Mouse (Mus musculus): Measurements from ENCODE around the gene Piezo1. TPM values are rescaled to one million over a fixed set of nuclear protein-coding genes. Genes with fewer than 3 reads are reported as not detected.

The Piezo1 gene
- polyA plus RNA-seq, 1 experiment: 192 TPM

DNA sequence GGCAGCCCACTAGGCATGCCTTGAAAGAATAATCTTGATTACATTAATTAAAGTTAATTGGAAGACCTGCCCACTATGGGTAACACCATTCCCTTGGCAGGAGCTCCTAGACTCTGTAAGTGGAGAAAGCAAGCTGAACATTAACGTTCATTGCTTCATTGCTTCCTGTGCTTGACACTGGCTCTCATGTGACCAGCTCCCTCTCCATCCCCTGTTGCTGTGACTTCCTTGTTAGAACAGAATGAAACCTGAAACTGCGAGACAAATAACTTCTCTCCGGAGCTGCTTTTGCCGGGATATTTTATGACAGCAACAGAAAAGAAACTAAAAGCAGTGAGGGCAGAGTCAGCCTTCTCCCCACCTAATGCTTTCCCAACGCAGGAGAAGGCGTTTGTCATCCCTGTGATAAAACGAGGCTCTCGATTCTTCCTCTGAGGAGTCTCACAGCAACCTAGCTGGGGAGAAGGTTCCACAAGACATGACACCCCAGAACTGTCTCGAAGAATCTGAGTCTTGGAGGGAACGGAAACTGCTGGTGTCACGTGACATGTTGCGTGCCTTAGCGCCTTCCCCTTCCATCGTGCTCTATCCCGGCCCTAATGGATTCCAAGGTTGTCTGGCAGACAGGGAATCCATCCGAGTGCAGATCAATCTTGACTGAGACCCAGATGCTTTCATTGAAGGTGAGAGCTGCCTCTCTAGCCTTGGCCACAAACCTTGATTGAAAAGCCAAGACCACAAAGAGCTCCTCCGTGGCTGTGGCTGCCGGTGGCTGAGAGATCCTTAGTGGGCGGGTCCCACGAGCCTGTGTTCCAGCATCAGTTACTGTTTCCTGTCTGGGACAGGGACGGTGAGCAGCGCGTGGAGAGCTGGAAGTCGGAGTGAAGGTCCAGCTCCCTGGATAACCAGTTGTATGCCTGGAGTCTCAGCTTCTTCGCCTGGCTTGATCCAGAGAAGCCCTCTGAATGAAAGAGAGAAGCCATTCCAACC is 13.5 kb upstream of the Piezo1 start:
- WGBS: 70% methylated on average over 25 of the region's 25 CpGs

DNA sequence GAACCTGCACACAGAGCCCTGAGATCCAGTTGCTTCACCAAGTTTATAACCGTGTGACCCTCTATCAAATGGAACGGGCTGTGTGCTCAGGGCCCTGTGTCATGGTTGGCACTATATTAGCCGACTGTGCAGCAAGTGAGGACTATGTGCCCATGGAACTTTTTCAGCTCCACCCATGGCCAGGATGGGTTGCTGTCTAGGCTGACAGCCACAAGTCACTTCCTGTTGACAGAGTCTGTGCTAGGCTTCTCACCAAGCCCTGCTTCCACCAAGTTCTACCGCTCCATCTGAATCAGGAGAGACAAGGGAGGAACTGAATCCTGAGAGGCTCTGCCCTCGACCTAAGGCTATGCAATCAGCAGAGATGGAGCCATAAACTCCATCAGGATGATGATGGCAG is 10.1 kb upstream of the Piezo1 start:
- no peak for TF ChIP-seq POLR2A (IDR thresholded peaks at IDR 0.05; ENCODE audit: borderline replicate concordance, extremely low read depth, low read depth, low read length)
- TF ChIP-seq CTCF (IDR thresholded peaks at IDR 0.05; ENCODE audit: insufficient read depth, low read length): no peak
- peaks cover 5% of the 10 kb centered on the region for H3K4me1 ChIP-seq (ENCODE audit: control insufficient read depth, insufficient read depth, low read length)
- 41% methylated on average over 5 of the region's 5 CpGs for WGBS
- no peak overlapping the region for H3K4me3 ChIP-seq (replicated peaks; ENCODE audit: extremely low read depth, low read depth, low read length)
- no peak for DNase-seq

More for the DNA sequence above, 13.5 kb upstream of the Piezo1 start:
- TF ChIP-seq POLR2A (IDR thresholded peaks at IDR 0.05; ENCODE audit: borderline replicate concordance, extremely low read depth, low read depth, low read length) (no peak), CTCF (IDR thresholded peaks at IDR 0.05; ENCODE audit: insufficient read depth, low read length) (no peak)
- no peak for DNase-seq
- peaks cover 18% of the 10 kb centered on the region for H3K4me1 ChIP-seq (ENCODE audit: control insufficient read depth, insufficient read depth, low read length)
- H3K4me3 ChIP-seq (replicated peaks; ENCODE audit: extremely low read depth, low read depth, low read length): no peak overlapping the region

- Histone ChIP-seq H3K4me1 (ENCODE audit: control insufficient read depth, insufficient read depth, low read length) (peaks cover 5% of the 10 kb centered on the region), H3K4me3 (replicated peaks; ENCODE audit: extremely low read depth, low read depth, low read length) (no peak overlapping the region)
- 25% methylated on average over 12 of the region's 12 CpGs for WGBS
- peak; percentile 34 for DNase-seq
- TF ChIP-seq CTCF (IDR thresholded peaks at IDR 0.05; ENCODE audit: insufficient read depth, low read length) (no peak), POLR2A (IDR thresholded peaks at IDR 0.05; ENCODE audit: borderline replicate concordance, extremely low read depth, low read depth, low read length) (no peak)
These were observed 7.7 kb upstream of the Piezo1 start for GRCm38 (mm10) chr8:122558671-122559349.

DNA sequence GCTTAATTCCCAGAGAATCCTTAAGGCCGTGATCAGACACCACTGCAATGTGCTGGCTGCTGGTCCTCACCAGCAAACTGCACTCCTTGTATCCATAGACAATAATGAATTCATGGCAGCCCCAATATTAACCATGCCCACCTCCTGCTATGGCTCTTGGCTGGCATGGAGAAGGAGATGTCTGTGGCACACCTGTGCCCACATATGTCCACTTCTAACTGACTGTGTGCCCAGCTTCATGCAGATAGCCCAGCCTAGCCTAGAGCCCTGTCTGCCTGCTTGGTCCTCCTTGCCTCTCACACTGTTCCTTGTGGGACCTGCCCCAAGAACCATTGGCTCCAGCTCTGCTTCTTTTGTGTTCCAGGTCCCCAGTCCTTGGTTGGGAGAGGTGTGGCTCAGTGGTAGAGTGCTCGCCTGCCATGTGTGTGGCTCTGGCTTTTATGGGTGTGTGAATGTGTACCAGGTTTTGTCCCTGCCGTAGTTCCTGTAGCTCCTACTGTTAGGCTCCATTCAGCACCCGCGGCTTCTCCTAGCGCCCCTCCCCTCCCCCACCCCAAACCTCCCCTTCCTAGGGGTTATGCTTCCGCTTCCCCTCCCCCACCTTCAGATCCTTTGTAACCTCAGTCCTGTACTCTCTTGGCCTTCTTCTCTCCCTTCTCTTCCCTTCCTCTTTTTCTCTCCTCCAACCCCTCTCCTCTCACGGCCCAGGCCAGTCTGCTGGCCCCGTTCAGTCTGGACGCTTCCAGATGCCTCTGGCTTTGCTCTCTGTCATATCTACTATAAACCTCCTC is 6.3 kb upstream of the Piezo1 start:
- DNase-seq: no peak
- H3K4me1 ChIP-seq (ENCODE audit: control insufficient read depth, insufficient read depth, low read length): peaks cover 5% of the 10 kb centered on the region
- 47% methylated on average over 10 of the region's 10 CpGs for WGBS
- no peak overlapping the region for H3K4me3 ChIP-seq (replicated peaks; ENCODE audit: extremely low read depth, low read depth, low read length)
- TF ChIP-seq POLR2A (IDR thresholded peaks at IDR 0.05; ENCODE audit: borderline replicate concordance, extremely low read depth, low read depth, low read length): no peak
- TF ChIP-seq CTCF (IDR thresholded peaks at IDR 0.05; ENCODE audit: insufficient read depth, low read length): no peak

- Histone ChIP-seq H3K4me3 (replicated peaks; ENCODE audit: extremely low read depth, low read depth, low read length) (peak overlapping the region; percentile 40), H3K4me1 (ENCODE audit: control insufficient read depth, insufficient read depth, low read length) (peaks cover 4% of the 10 kb centered on the region)
- TF ChIP-seq CTCF (IDR thresholded peaks at IDR 0.05; ENCODE audit: insufficient read depth, low read length): peak; percentile 10; the same call in 1 of the 2 replicates
- TF ChIP-seq POLR2A (IDR thresholded peaks at IDR 0.05; ENCODE audit: borderline replicate concordance, extremely low read depth, low read depth, low read length): peak; percentile 71
- WGBS: 26% methylated on average over 12 of the region's 12 CpGs
- peak; percentile 75 for DNase-seq
These were observed 5.2 kb upstream of the Piezo1 start for GRCm38 (mm10) chr8:122556030-122557009.

DNA sequence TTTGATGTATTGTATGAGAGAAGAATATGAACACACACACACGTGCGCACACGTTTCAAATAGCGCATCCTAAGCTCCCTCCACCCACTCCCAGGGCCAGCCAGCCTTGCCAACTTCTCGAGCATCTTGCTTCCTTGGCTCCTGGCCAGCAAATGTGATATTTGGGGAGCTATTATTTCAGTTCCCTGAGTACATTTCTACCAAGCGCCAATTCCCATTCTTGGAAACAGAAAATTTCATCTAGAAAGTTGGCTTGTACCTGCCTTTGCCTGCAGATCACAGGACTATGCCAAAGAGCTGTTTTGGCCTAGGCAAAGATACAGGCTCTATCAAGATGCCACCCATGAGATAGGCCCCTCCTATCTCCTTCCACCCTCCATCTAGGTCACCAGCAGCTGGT is 3.7 kb upstream of the Piezo1 start:
- no peaks in the 10 kb centered on the region; the same call in 1 of the 2 replicates for H3K4me1 ChIP-seq (ENCODE audit: control insufficient read depth, insufficient read depth, low read length)
- no peak for DNase-seq
- no peak overlapping the region for H3K4me3 ChIP-seq (replicated peaks; ENCODE audit: extremely low read depth, low read depth, low read length)
- 44% methylated on average over 6 of the region's 6 CpGs for WGBS
- TF ChIP-seq POLR2A (IDR thresholded peaks at IDR 0.05; ENCODE audit: borderline replicate concordance, extremely low read depth, low read depth, low read length) (no peak), CTCF (IDR thresholded peaks at IDR 0.05; ENCODE audit: insufficient read depth, low read length) (no peak)

GRCm38 (mm10) chr8:122550995-122551264 is 199 bp downstream of the Piezo1 start:
- WGBS: under 1% methylated on average over 42 of the region's 43 CpGs
- no peak for DNase-seq
- Histone ChIP-seq H3K4me3 (replicated peaks; ENCODE audit: extremely low read depth, low read depth, low read length) (peak overlapping the region; percentile 71), H3K4me1 (ENCODE audit: control insufficient read depth, insufficient read depth, low read length) (peaks cover 30% of the 10 kb centered on the region)
- TF ChIP-seq POLR2A (IDR thresholded peaks at IDR 0.05; ENCODE audit: borderline replicate concordance, extremely low read depth, low read depth, low read length): no peak
- no peak for TF ChIP-seq CTCF (IDR thresholded peaks at IDR 0.05; ENCODE audit: insufficient read depth, low read length)

DNA sequence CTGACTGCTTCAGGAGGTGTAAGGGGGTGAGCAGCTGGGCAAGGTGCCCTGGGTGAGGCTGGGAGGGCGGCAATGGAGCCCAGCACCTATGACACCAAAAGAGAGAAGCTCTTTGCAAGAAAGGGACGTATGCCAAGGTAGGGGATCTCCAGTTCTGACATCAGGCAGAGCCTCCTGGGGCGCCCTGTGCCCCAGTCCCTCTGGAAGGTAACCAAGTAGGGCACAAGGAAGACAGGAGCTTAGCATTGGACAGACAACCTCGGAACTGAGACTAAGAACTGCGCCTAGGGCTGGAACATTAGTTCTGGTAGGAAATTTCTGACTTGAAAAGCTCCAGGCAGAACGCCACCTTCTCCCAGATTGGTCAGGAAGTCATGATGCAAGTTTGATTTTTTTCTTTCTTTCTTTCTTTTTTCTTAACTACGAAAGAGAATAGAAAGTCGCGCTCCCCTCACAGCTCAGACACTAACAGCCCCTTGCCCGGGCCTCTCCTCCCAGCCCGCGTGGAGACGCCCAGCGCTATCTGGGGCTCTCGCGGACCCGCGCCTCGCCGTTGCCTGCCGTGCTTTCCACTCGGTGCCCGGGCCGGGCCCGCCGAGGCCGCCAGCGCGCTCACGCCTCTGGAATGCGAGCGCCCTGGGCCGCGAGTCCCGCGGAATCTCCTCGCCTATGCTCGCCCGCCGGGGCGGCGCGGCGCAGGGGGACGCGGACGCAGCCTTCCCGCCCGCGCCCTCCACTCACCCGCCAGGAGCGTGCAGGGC is 715 bp downstream of the Piezo1 start:
- DNase-seq: peak; percentile 57
- H3K4me3 ChIP-seq (replicated peaks; ENCODE audit: extremely low read depth, low read depth, low read length): peak overlapping the region; percentile 71
- TF ChIP-seq POLR2A (IDR thresholded peaks at IDR 0.05; ENCODE audit: borderline replicate concordance, extremely low read depth, low read depth, low read length) (no peak), CTCF (IDR thresholded peaks at IDR 0.05; ENCODE audit: insufficient read depth, low read length) (no peak)
- 2% methylated on average over 52 of the region's 52 CpGs for WGBS
- H3K4me1 ChIP-seq (ENCODE audit: control insufficient read depth, insufficient read depth, low read length): peaks cover 32% of the 10 kb centered on the region

All from lung, adult 2 months (tissue).